Mouse (Mus musculus): ENCODE results near the gene Actr2. TPM values are rescaled to one million over a fixed set of nuclear protein-coding genes. Genes with fewer than 3 reads are reported as not detected.
"Not testable (repeated sequence)": the region's sequence is repeated elsewhere in the genome, so short reads cannot be mapped to it uniquely, and the experiment has no call there.

Actr2 gene
- 100 to 1,000 TPM; 144 to 147 TPM for total RNA-seq (2021)
- long read RNA-seq, experiment 1, transcript Actr2-201 (9 exons, 3,631 nt) = major isoform, 26 of 57 reads
- long read RNA-seq, experiment 1, partial matches to known transcripts = 3 of 57 reads
- long read RNA-seq, experiment 1, other reads (novel, unspliced or antisense) = 28 of 57 reads
- long read RNA-seq, experiment 2, transcript Actr2-201 (9 exons, 3,631 nt) = major isoform, 11 of 14 reads
- long read RNA-seq, experiment 2, partial matches to known transcripts = 0 of 14 reads
- long read RNA-seq, experiment 2, other reads (novel, unspliced or antisense) = 3 of 14 reads

DNA sequence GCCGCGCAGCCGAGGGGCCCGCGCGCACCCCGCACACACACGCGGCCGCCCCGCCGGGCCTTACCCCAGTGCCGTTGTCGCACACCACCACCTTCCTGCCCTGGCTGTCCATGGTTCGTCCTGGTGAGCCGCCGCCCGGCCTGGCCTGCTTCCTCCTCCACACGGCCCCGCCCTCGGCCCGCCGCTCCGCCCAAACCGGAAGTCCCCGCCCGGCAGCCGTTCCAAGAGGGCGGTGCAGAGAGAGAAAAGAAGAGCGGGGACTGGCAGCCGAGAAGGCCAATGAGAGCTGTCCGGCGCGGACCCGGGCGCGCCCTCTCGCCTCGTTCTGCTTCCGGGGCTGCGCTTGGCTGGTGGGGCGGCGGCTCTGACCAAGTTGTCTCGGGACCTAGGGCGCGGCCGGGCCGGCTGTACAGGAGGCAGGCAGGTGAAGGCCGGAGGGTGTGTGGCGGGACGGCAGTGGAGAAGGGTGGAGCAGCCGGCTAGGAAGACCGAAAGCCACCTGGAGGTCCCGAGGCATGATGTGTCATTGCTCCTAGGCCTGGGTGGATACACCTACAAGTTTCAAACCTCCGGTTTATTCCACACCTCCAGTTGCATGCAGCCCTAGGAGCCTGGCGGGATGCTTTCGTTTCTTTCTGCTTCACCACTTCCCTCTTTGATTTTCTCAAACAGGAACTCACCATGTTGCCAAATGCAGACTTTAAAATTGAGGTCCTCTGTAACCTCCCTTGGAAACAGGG is at the start of gene Actr2:
Gene Actr2 (minus strand): TSS at position 173 of the 740 bp plus-strand sequence.
- peak; percentile 99 for DNase-seq

DNA sequence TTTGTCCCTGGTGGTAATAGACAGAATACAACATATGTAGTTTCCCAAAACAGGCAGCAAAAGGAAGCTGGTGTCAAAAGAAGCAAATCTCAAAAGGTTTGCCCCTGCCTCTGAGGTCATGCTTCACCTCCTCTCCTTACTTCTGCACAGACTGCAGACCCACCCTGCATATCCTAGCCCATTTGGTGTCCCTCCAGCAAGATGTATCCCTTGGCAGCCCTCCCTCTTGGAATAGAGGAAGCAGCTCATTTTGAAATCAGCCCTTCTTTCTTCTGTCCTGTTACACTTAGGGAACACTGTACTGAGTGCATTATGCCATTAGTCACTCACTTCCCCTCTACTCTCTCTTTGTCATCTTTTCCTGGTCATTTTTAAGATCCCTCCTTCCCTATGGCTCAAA is 46.2 kb upstream of the Actr2 start:
- DNase-seq = no peak

DNA sequence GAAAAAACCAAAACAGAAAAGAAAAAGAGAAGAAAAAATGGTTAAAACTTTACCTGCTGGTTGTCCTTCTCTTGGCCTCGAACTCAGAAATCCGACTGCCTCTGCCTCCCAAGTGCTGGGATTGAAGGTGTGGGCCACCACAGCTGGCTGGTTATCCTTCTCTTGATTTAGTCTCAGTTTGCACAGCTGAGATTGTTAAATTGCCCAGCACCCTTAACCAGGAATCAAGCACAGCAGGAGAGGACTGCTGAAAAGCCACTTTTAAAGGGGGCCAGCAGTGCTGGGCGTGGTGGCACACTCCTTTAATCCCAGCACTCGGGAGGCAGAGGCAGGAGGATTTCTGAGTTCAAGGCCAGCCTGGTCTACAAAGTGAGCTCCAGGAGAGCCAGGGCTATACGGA is 40.8 kb upstream of the Actr2 start:
- not testable (repeated sequence) for DNase-seq

DNA sequence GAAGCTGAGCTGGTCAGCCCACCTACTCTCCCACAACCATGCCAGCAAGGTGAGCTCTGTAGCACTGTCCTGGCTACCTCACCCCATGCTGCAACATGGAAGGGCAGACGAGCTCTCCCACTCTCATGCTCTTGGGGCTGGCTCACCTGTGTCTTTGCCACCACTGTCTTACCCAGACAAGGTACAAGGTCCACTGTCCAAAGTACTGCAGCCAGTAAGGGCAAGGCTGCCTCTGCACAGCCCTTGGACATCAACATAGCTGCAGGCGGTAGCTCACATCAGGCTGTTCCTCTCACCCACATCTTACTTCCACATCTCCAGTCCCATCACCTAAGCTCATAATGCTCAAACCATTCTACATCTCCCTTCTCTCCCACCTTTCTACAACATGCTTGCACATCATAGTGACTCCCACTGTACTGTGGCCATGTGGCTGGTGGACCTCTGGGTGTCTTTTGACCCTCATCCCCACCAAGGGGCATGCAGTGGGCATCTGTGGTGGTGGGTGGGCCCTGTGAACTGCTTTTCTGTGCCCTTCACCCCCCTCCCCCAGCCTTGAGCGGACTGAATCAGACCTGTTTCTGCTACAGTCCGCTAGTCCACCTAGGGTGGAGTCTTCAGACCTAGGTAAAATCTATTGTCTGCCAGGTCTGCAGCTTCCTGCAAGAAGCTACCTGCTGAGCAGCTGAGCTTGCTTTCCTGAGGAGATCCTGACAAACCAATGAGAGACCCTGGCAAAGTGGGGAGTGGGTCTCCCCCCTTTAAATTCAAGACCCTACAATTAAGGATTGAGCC is 39.6 kb upstream of the Actr2 start:
- DNase-seq = no peak

DNA sequence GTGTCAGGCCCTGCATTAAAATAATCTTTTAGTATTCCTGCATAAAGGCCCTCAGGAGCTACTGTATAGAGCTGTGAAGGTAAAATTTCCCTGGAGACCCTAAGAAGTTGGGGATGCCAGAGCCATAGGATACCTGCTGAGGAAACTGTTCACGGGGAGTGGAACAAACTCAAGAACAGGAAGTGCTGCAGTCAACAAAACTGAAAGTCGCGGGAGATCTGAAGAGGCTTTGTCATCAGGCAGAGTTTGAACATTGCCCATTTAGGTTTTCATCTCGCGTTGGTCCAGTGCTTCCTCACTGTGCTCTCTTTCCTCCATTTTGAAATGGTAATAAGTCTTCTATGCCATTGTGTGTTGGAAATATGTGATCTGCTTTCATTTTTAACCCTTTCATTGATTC is 38.6 kb upstream of the Actr2 start:
- no peak for DNase-seq

DNA sequence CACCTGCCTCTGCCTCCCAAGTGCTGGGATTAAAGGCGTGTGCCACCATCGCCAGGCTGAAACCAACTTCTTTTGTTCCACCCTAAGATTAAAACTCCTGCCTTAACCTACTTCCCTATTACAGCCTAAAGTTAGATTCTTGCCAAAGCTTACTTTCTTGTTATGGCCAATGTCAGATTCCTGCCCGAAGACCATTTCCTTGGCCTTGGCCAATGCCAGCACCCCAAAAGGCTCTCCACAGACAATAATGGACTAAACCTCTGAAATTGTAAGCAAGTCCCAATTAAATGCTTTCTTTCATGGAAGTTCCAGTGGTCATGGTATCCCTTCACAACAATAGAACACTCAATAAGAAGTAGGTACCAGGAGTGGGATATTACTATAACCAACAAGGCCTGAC is 37.2 kb upstream of the Actr2 start:
- DNase-seq = no peak

DNA sequence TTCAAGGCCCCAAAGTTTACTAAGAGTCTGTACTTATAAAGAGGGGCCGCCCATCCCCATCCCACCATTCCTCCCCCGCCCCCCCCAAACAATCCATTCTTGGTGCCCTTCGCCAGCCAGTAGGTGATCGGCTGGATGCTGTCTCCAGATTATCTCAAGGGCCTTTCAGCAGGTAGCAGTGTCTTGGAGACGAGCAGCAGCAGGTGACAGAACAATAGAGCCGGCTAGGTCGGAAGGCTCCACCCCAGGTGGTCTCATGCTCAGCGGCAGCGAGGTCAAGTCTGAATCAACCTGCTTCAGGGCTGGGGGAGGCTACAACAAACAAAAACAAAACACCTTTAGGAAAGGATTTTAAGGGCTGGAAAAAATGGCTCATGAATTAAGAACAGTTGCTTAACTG is 32.7 kb upstream of the Actr2 start:
- no peak for DNase-seq

DNA sequence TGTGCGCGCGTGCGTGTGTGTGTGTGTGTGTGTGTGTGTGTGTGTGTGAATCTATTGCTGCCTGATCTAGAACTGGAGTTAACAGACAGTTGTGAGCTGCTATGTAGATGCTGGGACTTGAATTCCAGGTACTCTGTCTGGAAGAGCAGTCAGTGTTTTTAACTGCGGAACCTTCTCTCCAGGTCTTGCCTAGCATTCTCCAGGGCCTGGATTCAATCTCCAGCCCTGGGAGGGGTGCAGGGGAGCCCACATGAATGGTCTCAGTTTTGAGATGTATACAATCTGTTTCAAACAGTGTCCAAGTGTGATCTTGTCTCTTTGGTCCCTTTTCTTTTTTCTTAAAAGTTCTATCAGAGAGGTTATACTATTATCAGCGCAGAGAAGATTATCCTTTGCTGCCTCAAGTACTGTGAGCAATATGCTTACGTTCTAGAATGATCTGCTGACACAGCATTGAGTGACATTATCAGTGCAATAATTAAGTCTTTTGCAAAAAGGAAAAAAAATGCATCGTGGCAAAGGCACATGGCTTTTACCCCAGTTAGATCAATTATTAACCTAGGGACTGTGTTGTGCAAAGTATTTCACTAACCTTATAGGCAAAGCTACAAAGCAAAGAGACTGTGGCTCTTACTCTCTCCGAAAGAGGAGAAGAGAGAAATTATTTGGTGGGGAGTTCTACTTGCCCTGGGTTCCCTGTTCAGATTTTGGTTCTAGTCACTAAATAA is 32.0 kb upstream of the Actr2 start:
- no peak for DNase-seq

DNA sequence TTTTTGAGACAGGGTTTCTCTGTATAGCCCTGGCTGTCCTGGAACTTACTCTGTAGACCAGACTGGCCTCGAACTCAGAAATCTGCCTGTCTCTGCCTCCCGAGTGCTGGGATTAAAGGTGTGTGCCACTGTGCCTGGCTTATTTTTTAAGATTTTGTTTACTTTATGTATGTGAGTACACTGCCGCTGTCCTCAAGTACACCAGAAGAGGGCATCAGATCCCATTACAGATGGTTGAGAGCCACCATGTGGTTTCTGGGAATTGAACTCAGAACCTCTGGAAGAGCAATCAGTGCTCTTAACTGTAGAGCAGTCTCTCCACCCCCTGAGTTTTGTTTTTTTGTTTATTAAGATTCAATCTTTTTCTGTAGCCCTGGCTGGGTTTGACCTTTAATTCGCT is 31.0 kb upstream of the Actr2 start:
- DNase-seq = not testable (repeated sequence)

DNA sequence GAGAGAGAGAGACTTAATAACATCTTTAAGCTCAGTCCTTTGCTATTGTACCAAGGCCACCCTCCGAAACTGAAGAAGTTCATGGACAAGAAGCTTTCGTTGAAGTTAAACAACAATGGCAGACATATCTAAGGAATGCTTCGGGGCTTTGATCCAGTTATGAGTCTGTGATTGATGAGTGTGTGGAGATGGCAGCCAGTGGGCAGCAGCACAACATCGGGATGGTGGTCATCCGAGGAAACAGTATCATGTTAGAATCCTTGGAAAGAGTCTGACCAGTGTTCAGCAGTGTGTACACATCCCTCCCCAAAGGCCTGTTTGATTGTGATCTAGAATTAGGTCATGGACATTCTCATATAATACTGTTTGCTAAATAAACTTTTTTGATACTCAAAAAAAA is 29.8 kb upstream of the Actr2 start:
- DNase-seq = no peak

DNA sequence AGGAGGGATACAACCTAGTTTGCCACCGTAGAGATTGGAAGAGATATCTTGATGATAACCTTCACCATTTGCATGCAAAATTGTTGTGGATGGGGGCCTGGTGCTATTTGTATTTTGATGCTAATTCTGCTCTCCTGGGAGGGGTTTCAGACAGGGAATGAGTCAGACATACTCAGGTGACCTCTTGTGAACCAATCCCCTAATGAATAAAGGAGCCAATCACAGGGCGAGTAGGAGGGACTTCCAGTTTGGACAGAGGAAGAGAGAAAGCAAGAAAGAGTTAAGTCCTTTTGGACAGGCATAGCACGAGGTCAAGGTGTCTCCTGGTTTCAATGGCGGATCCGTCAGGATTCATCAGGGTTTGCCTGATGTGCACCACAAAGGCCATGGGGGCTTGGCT is 27.6 kb upstream of the Actr2 start:
- no peak for DNase-seq

DNA sequence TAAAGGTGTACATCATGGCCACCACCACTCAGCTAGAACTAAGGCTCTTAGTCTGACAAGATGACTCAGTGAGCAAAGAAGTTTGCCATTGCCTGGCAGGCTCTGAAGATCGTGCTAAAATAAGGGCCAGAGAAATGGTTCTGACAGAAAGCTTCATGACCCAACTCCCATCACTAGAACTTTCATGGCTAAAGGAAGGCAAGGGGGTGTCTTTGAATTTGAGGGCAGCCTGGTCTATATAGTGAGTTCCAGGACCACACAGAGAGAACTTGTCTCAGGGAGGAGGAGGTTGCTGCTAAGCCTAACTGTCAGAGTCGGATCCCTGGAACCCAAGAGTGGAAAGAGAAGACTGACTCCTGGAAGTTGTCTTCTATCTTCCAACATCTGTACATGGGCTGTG is 27.0 kb upstream of the Actr2 start:
- DNase-seq = no peak

DNA sequence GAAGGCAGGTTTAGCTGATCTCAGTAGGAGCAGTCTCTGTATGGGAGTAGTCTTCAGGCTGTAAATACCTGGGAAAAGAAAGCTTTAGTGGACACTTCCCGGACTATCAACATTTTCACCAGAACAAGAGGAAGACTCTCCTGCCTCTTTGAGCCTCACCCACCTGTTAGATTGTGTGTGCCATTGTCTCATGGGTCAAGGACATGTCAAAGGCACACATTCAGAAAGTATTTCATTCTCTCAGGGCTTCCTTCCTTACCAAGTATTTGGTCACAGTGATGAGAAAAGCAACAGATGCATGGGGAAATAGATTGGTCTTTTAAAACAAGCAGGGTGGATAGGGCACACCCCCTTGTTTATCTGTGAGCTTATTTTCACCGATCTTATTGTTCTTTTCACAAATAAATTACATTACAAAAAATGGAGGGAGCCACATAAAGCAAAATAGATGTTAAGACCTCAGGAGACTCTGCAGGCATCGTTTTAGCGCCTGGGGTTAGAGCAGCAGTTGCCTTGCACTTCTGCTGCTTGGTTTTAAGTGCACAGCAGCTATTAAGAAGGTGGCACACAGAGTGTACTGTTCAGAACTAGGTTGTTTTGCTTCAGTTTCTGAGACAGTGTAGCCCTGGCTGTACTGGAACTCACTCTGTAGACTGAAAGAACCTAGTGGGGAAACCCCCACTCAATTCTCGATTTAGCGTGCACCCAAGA is 25.9 kb upstream of the Actr2 start:
- no peak for DNase-seq

DNA sequence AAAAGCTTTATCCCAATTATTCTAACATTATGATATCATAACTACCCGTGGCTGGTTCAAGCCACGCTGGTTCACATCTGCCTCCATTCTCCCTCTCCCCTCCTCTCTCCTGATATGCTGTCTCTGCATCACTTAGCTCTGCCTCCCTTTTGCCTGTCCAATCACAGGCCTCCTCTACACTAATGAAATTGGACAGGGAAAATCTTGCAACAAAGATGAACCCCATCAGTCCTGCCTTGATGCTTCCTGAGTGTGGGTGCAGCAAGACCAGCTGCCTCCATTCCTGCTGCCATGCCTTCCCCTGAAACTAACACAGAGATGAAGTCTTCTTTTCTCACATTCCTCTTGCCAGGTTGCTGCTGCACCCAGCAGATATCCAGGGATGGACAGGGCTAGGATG is 25.2 kb upstream of the Actr2 start:
- DNase-seq = no peak

DNA sequence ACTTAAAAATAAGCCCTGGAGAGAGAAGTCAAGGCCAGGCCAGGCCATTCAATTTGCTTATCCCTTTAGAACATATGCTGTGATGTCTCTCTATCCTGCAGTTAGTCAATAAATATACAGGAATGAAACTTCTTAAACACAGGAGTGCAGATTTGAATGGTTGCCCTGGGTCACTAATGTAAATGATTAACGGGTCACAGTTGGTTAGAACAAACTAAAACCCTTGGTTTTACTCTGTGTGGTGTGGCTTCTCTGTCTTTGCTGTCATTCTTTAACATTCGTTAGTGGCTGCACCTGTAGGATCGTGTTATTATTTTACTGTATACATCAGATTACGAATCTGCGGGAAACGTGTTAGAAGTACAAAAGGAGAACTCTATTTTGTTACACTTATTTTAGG is 23.6 kb upstream of the Actr2 start:
- no peak for DNase-seq

DNA sequence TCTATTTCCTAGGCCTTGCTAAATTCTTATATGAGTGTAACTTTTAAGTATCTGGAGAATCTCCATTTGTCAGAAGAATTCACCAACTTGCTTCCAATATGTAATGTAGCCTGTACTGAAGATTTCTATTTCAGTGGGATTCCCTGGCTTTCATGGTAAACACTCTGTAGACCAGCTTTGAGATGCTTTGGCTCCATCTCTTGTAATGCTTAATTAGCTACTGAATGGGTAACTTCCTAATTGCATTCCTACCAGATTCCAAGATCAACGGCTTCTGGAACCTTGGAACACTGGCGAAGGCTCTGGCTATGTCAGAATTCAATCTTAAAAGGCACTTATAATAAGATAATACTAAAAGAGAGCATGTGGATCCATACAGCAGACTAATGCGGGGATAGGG is 22.2 kb upstream of the Actr2 start:
- DNase-seq = not testable (repeated sequence)

DNA sequence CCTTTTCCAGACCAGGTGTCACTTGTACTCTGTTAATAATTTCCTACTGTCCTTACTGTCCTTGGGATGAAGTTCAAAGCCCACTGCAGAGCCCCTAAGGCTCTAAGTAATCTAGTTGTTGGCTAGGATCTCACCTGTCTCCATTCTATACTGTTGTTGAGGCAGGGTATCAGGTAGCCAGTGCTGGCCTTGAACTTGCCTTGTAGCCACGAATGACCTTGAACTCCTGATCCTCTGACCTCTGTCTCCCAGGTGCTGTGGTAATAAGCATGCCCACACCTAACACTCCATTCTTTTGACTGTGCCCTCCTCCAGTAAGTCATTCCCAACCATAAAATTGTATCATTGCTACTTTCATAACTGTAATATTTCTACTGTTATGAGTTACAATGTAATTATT is 21.0 kb upstream of the Actr2 start:
- no peak for DNase-seq

DNA sequence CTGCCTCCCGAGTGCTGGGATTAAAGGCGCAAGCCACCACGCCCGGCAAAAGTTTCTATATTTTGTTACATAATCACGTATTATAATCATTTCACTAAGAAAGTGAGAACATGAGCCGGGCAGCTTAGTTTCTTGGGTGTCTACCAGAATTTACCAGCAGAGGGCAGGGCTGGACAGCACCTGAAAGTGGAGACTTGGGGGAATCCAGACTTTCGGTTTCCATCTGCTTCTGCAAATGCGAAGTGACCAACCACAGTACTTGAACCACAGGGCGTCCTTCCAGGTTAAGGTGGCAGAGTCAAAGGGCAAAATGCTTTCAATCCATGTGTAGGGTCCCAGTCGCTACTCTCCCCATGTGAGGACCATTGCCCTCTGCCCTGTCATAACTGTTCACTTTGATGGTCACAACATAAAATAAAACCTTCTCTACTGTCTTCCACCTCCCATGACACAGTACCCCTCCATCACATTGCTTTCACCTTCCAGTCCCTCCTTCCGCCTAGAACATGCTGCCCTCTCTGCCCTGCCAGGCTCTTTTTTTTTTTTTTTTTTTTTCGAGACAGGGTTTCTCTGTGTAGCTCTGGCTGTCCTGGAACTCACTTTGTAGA is 20.3 kb upstream of the Actr2 start:
- DNase-seq = peak; percentile 82 to 89

DNA sequence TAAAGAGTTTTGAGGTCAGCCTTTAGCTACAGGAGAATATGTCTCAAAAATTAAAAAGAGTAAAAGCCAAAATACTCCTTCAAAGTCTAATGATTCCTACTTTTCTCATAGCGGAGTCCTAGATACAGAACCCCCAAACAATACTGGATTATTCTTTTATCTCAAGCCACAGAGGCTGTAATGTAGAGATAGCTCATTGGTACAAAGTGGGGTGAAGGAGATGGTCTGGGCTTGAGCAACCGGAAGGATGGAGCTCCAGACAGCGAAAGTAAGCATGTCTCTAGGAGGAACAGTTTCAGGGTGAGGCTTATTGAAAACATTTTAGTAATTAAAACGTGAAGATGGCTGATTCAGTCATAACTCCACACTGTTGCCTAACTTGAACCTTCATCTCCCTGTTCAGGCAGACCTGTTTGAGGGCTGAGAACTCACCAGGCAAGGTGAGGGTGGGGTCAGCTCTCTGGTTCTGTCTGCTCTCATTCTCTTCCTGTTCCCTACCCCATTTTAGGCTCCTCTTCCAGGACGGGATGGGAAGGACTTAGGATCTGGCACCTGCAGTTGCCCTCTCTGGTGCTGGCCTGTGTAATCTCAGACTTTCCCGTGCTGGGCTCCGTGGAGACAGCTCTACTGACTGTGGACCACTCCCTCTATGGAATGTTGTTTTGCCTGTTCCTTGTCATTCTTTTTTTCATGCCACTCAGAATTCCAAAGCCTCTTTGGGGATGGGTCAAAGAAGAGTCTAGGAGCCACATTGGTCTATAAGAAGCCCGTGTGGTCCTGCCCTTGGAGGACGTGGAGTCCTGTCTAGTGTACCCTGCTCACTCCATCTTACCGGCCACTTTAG is 14.2 kb upstream of the Actr2 start:
- DNase-seq = no peak

DNA sequence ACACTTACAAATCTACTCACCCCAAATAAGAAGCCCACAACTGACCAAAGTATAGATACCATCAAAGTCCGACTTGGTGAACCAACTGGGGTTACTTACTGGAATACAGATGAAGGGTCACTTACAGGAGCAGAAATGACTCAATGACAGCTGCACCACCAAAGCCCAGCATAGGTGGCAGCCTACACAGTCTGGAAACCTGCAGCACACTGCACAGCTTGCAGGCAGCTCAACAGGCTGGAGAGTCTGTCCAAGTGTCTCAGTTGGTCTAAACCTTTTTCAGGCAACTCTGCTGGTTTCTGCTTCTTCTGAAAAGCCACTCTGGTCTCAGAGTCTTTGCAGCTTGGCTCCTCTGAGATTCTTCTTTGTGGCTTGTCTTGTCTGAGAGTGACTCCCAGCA is 12.7 kb upstream of the Actr2 start:
- no peak for DNase-seq

Data from adrenal gland, postnatal 36 days (tissue).